Mouse (Mus musculus) adrenal gland, postnatal 14 days (tissue): Measurements from ENCODE around the gene Tmem8b. TPM values are rescaled to one million over a fixed set of nuclear protein-coding genes. Genes with fewer than 3 reads are reported as not detected.

ENCODE experiments used
- DNase-seq: peaks from one replicate; pipeline ENCODE4 v3.0.0; 2021; ENCODE audit warnings: mixed read lengths
- total RNA-seq: library from RNA; stranded (reverse); gene quantifications from 2 replicates; pipeline ENCODE4 v1.2.3, GENCODE M21; 2021

The Tmem8b gene
- total RNA-seq, 1 experiment from 2014 or later, result 9.9 TPM

- DNase-seq, result peak; percentile 96
Measured at GRCm38 (mm10) chr4:43656339-43657109, 12.2 kb upstream of the Tmem8b start, which contains the start of gene Hint2. TSS of gene Hint2 (minus strand) at chr4:43656466.

GRCm38 (mm10) chr4:43657146-43657545, 11.6 kb upstream of the Tmem8b start:
- DNase-seq, result no peak

DNA sequence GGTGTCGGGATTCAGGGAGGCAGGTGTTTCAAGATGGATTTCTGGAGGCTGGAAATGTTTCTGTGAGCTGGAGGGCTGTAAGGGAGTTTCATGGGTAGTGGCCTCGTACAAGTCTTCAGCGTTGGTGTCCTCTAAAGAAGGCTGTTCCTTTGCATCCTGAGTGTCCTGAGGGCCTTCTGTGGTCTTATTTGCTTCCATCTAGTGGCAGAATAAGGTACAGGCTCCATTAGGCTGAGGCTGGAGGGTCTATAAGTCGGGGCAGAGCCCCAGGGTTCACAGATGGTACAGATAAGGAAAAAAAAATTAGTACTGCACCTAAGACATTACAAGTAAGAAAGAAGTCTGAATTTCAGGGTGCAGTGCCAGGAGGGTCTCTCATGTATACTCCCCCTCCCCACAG, 2.4 kb upstream of the Tmem8b start:
- no peak for DNase-seq

DNA sequence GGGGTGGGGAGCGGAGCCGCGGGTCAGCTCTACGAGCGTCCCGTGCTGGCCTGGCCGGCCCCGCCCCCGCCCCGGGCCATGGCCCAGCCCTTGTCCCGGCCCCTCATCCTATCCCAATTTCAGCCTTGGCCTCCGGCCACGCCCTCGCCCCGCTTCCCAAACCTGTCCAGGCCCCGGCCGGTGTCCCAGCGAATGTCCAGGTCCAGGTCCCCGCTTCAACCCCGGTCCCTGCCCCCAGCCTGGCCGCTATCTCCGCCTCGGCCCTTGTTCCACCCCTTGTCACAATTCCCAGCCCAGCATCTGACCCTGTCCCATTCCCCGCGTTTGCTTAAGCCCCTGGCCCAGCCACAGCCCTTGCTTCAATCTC, 640 bp downstream of the Tmem8b start:
- peak; percentile 86 for DNase-seq

GRCm38 (mm10) chr4:43672070-43672469, 3.3 kb downstream of the Tmem8b start:
- peak; percentile 94 for DNase-seq

GRCm38 (mm10) chr4:43673703-43674102, 4.9 kb downstream of the Tmem8b start:
- DNase-seq, result peak; percentile 56

DNA sequence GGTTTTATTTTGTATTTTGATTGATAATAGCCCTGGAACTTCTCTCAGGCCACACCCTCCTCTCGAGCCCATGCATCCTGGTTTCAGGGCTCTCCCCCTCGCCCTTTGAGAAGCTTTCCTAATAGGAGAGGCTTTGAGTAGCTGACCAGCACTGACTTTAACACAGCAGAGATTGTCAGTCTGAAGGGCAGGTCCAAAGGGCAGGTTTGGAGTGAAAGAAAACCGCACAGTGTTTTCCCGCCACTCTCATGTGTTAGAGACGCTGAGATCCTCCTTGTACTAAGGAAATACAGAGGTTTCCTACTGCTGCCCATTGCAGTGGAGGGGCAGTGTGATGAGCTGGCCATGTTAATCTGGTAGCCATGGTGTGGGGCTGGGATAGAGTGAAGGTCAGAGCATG, 6.2 kb downstream of the Tmem8b start:
- no peak for DNase-seq

DNA sequence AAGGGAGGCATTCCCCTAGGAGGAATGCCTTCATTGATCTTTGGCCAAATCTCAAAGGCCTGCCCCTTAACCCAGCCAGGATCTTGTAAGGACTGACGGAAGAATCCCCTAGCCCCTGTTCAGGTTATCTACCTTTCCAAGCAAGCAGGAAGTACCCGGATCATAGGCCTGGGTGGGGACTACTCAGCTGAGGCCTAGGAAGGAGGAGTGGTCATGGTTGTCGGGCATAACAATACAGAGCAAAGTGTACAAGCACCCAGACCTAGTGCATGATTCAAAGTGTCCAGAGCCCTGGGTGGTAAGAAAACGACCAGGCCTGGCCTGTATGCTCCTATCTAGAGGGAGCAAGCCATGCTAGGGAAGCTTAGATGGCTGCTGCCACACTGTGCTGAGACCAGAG, 6.8 kb downstream of the Tmem8b start:
- DNase-seq, result no peak

DNA sequence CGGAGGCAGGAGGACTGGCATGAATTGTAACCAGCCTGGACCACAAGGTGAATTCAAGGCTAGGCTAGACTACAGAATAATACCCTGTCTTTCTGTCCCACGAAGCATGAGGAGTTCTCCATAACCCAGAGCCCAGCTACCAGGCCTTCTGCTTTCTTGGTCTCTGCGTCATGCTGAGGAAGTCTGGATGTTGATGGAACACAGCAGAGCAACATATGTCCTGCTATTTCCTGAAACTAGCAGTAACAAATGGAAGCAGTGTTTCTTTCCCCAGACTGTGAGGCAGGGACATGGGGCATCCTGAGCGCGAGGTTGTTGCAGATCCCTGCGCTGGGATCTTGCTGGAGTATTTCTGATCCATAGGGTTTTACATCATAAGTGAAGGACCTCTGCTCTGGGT, 9.8 kb downstream of the Tmem8b start:
- DNase-seq, result no peak

GRCm38 (mm10) chr4:43679416-43680043, 10.8 kb downstream of the Tmem8b start:
- DNase-seq, result peak; percentile 73

DNA sequence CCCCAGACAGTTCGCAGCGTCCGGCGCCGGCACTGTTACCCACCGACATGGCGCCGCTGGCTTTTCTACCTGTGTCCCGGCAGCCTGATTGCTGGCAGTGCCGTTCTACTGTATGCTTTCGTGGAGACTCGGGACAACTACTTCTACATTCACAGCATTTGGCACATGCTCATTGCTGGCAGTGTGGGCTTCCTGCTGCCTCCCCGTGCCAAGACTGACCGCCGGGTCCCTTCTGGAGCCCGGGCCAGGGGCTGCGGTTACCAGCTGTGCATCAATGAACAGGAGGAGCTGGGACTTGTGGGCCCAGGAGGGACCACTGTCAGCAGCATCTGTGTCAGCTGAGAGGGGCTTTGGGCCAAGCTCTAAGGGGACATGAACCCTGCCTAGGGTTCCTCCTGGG, 21.2 kb downstream of the Tmem8b start:
- no peak for DNase-seq

- no peak for DNase-seq
Measured at GRCm38 (mm10) chr4:43691026-43691425, 22.3 kb downstream of the Tmem8b start.

GRCm38 (mm10) chr4:43693806-43694241, 25.1 kb downstream of the Tmem8b start:
- DNase-seq, result peak; percentile 72

DNA sequence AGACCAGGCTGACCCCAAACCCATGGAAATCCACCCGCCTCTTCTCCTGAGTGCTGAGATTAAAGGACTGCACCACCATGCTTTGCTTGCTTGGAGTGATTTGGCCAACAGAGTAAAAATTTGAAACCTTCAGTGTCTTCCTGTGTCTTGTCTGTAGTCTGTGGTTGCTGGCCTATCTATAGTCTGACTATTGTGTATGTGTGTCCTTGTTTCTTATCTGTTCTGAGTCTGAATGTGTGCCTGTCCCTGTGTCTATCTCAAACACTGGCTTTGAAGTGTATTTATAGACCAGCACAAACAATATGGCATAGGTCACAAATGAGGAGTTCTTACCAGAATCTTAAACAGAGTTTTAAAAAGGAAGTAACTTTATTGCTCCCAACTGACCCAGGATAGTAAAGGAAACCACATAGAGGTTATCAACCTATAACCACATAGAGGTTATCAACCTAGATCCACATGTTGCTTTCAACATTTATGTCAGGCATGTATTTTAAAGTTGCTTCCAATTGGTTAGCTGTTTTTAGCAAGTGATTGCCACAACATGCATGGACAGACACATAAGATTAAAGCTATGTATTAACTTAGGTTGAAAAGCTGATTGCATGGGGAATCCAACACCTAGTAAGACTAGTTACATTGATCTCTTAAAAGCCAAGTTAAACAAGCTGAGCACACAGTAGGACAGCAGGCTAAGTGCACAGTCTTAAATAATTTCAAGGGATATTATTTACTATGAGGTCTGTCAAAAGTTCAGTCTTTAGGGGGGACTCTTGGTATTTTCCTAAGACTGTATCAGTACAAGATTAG, 25.9 kb downstream of the Tmem8b start:
- DNase-seq, result no peak

DNA sequence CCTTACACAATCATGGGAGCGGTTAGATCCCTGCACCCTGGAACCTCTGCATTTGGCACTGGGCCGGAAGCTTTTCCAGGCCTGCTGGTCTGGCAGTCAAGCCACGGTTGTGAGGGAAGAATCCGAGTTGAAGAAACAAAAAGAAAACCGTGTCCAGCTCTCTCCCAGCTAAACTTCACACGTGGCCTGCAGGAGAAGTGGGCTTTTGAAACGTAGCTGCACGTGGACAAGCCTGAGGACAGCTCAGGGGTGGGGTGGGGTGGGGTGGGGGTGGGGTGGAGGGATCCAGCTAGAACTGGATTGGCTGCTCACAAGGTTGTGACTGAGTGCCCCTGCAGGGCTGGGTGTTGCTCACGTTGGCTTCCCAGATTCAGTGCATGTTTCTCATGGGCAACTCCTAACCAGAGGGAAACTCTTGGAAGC, 26.5 kb downstream of the Tmem8b start:
- peak; percentile 74 for DNase-seq

DNA sequence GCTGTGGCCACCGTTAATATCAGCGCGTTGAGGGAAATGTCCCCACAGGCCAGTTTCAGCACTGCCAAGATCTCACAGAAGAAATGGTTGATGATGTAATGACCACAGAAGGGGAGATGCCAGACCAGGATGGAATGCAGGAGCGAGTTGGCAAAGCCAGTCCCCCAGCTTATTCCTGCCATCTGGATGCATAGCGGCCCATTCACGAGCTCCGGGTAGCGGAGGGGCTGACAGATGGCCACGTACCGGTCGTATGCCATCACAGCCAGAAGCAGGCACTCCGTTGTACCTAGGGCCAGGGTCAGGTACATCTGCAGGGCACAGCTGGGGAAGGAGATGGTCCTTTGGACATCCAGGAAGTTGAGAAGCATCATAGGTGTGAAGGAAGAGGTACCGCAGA, 27.8 kb downstream of the Tmem8b start:
- DNase-seq, result peak; percentile 31

GRCm38 (mm10) chr4:43700707-43701106, 31.9 kb downstream of the Tmem8b start, which contains the start of gene Olfr70:
TSS of gene Olfr70 (minus strand) at chr4:43700807.
- no peak for DNase-seq

DNA sequence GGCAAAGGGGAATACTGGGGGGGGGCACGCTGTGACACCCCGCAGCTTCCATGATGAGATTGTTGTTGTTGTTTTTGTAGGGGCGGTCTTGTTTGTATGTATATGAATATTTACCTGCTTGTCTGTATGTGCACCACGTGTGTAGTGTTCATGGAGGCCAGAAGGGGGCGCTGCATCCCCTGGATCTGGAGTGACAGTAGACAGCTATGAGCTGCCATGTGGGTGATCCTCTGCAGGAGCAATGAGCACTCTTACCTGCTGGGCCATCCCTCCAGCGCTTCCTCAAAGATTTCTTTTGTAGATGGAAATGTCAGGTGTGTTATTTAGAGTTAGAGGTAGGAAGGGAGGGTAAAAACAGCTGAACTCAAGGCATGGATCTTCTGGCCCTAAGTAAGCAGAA, 34.7 kb downstream of the Tmem8b start:
- DNase-seq, result no peak

DNA sequence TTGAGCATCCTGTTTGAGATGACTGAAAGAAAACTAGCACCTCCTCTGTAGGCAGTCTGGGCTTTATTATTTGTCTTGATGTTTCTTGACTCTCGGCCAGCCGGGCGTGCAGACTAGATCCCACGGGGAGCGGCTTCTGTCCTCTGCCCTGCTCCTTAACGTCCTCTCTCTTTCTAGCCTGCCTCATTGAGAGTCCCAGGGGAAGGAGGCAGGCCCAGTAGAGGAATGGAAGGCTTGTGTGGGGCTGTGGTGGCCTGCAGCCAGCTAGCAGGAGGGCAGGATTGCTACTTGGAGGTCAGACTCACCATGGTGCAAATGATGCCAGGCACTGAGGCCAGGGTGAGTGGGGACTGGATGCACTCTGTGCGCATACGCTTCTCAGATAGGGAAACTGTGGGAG, 35.1 kb downstream of the Tmem8b start:
- DNase-seq, result peak; percentile 61

DNA sequence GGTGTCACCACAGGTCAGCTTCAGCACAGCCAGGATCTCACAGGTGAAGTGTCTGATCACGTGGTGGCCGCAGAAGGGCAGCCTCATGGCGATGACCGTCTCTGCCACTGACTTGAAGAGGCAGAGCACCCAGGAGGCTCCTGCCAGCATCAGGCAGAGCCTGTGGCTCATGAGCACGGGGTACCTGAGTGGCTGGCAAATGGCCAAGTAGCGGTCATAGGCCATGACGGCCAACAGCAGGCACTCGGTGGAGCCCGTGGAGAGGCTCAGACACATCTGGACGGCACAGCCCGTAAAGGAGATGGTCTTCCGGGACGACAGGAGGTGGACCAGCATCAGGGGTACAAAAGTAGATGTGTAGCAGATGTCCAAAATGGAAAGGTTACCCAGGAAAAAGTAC, 37.2 kb downstream of the Tmem8b start:
- DNase-seq, result no peak

- peak; percentile 48 for DNase-seq
Measured at GRCm38 (mm10) chr4:43709869-43710268, 41.1 kb downstream of the Tmem8b start, which contains the start of gene Olfr71. TSS of gene Olfr71 (minus strand) at chr4:43710255.

DNA sequence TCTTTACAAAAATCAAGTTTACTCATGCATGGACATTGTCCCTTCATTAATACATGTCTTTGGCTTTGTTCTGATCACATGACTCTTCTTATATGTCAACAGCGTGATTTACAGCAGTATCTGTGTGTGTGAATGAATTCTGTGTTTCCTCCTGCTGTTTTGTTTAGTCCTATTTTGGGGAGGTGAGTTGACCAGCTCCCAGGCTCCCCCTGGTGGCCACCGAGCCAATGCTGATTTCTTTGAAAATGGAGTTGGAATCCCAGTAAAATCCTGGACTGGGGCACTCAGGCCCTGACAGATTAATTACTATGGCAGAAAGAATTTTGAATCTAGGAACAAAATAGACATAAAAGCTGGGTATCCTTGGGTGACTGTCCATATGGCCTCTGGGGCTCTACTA, 43.0 kb downstream of the Tmem8b start:
- DNase-seq, result peak; percentile 91
